Mouse (Mus musculus) megakaryocyte, embryonic 14.5 days (primary cell): ENCODE data around the gene Hoxb1. TPM values are rescaled to one million over a fixed set of nuclear protein-coding genes. Genes with fewer than 3 reads are reported as not detected.

ENCODE experiments used
- H3K27me3 ChIP-seq: replicated peaks from 2 replicates; pipeline ENCODE3; 2012; ENCODE audit warnings: inconsistent platforms
- H3K36me3 ChIP-seq: replicated peaks from 2 replicates; pipeline ENCODE3; 2012; ENCODE audit warnings: low read length, inconsistent platforms, mixed read lengths
- H3K4me1 ChIP-seq: 2 replicates; pipeline ENCODE4 v1.6.1; 2012; ENCODE audit warnings: inconsistent platforms
- H3K4me3 ChIP-seq: replicated peaks from 2 replicates; pipeline ENCODE3; 2012; ENCODE audit warnings: moderate library complexity, mild to moderate bottlenecking, inconsistent platforms
- H3K9me3 ChIP-seq: 2 replicates; pipeline ENCODE4 v1.6.1; 2012; ENCODE audit warnings: inconsistent platforms
- FLI1 ChIP-seq: IDR thresholded peaks from 2 replicates; pipeline ENCODE4 v1.6.1; 2012; ENCODE audit warnings: low read length, inconsistent platforms, mixed read lengths
- GATA1 ChIP-seq: IDR thresholded peaks from 3 replicates; pipeline ENCODE4 v1.6.1; 2012; ENCODE audit warnings: mixed read lengths, low read length, inconsistent platforms, borderline replicate concordance
- polyA plus RNA-seq: library from polyadenylated mRNA; stranded (reverse); fragments of >175 nt; gene quantifications from 2 replicates; pipeline ENCODE4 v1.2.3, GENCODE M21; 2012; ENCODE audit warnings: low replicate concordance; ENCODE audit not compliant: insufficient read depth

Gene Hoxb1
- polyA plus RNA-seq, 1 experiment: 0.12 TPM

DNA sequence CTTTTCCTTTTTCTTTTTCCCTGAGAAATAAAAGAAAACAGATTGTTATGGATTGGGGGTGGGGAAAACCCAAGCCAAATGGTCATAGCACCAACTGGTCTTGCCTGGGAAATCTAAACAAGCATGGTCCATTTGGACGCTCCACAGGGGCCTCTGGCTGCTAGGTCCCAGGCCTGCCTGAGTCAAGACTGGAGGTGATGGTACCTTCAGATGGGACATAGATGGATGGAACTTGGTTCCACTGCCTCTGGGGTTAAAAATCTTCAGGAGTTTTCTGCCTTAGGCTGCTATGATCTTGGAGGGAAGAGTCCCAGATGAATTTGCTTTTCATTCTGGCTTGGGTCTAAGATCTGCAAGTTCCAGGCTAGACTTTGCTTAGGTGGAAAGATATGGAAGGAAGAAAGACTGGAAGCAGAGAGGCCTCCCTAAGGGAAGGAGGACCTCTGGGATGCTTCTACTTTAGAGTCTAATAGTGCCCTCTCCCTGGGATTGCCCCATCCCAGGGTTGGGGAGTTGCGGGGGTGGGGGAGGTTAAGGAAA is 22.3 kb upstream of the Hoxb1 start:
- no peak for TF ChIP-seq GATA1
- TF ChIP-seq FLI1: no peak
- Histone ChIP-seq H3K4me1 (no peaks in the 10 kb centered on the region; the same call in 1 of the 2 replicates), H3K27me3 (peaks cover 87% of the 10 kb centered on the region), H3K4me3 (no peak overlapping the region), H3K36me3 (no peaks in the 10 kb centered on the region), H3K9me3 (peaks cover 4% of the 10 kb centered on the region; the same call in 1 of the 2 replicates)

DNA sequence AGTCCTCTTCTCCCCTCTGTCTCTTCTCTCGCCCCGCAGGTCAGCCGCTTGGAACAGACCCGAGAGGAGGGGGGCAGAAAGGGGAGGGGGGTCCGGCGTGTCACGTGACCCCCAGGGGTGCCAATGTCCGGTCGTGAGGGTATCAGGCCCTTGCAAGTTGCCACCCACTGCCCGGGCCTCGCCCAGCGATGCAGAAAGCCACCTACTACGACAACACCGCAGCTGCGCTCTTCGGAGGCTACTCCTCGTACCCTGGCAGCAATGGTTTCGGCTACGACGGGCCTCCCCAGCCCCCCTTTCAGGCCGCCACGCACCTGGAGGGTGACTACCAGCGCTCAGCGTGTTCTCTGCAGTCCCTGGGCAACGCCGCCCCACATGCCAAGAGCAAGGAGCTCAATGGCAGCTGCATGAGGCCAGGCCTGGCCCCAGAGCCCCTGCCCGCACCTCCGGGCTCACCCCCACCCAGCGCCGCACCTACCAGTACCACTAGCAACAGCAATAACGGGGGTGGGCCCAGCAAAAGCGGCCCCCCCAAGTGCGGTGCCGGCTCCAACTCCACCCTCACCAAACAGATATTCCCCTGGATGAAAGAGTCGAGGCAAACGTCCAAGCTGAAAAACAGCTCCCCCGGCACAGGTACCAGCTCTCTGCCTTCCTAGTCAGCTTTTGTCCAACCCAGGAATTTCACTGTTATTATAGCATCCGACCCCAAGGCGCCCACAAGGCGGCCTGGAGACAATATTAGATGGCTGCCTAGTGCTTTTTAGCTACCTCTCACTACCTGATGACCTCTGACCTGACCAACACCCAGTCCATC is 21.3 kb upstream of the Hoxb1 start:
- no peak for TF ChIP-seq GATA1
- TF ChIP-seq FLI1: no peak
- no peak overlapping the region for H3K4me3 ChIP-seq
- peaks cover 85% of the 10 kb centered on the region for H3K27me3 ChIP-seq
- no peaks in the 10 kb centered on the region; the same call in 1 of the 2 replicates for H3K4me1 ChIP-seq
- peaks cover 4% of the 10 kb centered on the region; the same call in 1 of the 2 replicates for H3K9me3 ChIP-seq
- no peaks in the 10 kb centered on the region for H3K36me3 ChIP-seq

DNA sequence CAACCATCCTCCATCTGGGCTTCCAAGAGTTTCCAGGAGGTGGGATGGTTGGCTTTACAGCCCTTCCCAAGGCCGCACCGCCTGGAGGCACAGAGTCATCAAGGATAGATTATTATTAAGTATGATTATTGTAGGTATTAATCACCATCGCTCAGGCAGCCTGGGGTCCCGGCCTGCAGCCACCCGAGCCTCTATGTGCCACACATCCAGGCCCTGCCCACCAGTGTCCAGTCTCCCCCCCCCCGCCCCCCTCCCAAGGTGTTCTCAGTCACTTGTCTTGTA is 20.7 kb upstream of the Hoxb1 start:
- peaks cover 4% of the 10 kb centered on the region; the same call in 1 of the 2 replicates for H3K9me3 ChIP-seq
- H3K4me1 ChIP-seq: no peaks in the 10 kb centered on the region; the same call in 1 of the 2 replicates
- no peaks in the 10 kb centered on the region for H3K36me3 ChIP-seq
- H3K27me3 ChIP-seq: peaks cover 85% of the 10 kb centered on the region
- TF ChIP-seq FLI1 (no peak), GATA1 (no peak)
- no peak overlapping the region for H3K4me3 ChIP-seq

DNA sequence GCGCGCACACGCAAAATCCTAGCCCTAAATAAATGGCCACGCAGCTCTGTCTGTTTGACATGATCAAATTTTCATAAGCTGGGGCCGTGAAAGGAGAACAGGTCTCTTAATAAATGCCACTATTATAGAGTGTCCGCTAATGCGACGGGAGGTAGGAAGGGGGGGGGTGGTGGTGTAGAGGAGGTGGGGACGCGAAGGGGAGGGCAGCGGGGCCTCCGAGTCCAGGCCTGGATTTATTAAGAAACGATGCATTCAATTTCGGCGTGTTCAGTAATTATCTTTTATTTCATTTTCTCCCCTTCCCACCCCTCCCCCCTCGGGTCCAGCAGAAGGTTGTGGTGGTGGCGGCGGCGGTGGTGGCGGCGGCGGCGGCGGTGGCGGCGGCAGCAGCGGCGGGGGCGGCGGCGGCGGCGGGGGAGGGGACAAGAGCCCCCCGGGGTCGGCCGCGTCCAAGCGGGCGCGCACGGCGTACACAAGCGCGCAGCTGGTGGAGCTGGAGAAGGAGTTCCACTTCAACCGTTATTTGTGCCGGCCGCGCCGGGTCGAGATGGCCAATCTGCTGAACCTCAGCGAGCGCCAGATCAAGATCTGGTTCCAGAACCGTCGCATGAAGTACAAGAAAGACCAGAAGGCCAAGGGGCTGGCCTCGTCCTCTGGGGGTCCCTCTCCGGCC is 20.2 kb upstream of the Hoxb1 start:
- Histone ChIP-seq H3K9me3 (peaks cover 4% of the 10 kb centered on the region; the same call in 1 of the 2 replicates), H3K27me3 (peaks cover 84% of the 10 kb centered on the region), H3K36me3 (no peaks in the 10 kb centered on the region), H3K4me1 (no peaks in the 10 kb centered on the region; the same call in 1 of the 2 replicates), H3K4me3 (no peak overlapping the region)
- TF ChIP-seq GATA1: no peak
- no peak for TF ChIP-seq FLI1

DNA sequence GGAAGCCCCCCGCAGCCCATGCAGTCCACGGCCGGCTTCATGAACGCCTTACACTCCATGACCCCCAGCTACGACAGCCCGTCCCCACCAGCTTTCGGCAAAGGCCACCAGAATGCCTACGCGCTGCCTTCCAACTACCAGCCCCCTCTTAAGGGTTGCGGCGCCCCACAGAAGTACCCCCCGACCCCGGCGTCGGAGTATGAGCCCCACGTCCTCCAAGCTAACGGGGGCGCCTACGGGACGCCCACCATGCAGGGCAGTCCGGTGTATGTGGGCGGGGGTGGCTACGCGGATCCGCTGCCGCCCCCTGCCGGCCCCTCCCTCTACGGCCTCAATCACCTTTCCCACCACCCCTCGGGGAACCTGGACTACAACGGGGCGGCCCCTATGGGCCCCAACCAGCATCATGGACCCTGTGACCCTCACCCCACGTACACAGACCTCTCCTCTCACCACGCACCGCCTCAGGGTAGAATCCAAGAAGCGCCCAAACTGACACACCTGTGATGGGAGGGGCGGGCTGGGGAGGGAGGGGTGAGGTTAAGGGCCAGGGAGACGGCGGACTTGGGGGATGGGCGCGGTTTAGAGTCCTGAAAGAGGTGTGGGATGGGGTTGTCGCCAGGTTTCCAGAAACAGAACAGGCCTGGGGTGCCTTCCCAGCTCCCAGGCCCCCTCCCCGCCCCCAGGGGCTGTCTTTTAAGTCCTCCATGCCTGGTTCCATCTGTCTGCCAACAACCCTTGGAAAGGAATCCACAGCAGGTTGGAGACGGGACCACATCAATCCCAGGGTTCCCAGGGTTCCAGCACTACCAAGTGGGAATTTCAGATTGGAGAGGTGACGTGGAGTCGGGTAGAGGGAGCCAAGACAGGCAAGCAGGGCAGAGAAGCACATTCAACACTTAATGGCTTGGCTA is 19.4 kb upstream of the Hoxb1 start:
- Histone ChIP-seq H3K36me3 (no peaks in the 10 kb centered on the region), H3K27me3 (peaks cover 83% of the 10 kb centered on the region), H3K4me1 (no peaks in the 10 kb centered on the region; the same call in 1 of the 2 replicates), H3K9me3 (peaks cover 4% of the 10 kb centered on the region; the same call in 1 of the 2 replicates), H3K4me3 (no peak overlapping the region)
- TF ChIP-seq GATA1 (no peak), FLI1 (no peak)

DNA sequence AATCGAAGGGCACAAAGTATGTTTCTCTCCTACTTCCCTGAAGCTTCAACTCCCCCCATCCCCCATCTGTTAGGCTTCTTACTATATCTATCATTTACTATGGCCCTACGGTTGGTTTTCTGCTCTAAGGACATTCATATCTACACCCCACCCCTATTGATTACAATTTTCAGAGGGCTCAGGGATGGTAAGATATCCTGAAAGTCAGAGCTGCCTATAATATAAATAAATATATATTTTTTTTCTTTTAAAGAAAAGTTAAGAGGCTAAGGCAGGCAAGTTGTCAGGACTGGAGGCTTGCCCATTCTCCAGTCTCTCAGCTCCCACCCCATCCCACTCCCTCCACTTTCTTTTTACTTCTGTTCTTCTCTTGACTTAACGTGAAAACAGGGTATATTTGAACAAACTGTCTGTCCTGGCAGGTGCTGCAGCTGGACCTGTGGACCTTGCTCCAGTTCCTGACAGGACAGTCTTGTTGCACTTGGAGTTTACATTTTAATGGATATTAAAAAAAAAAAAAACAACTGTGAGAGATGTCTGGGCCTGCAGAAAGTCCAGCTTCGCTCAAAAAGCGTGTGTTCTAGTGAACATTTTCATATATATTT is 18.5 kb upstream of the Hoxb1 start:
- no peak for TF ChIP-seq FLI1
- TF ChIP-seq GATA1: no peak
- Histone ChIP-seq H3K27me3 (peaks cover 83% of the 10 kb centered on the region), H3K9me3 (peaks cover 4% of the 10 kb centered on the region; the same call in 1 of the 2 replicates), H3K4me3 (no peak overlapping the region), H3K4me1 (peaks cover 3% of the 10 kb centered on the region; the same call in 1 of the 2 replicates), H3K36me3 (no peaks in the 10 kb centered on the region)

DNA sequence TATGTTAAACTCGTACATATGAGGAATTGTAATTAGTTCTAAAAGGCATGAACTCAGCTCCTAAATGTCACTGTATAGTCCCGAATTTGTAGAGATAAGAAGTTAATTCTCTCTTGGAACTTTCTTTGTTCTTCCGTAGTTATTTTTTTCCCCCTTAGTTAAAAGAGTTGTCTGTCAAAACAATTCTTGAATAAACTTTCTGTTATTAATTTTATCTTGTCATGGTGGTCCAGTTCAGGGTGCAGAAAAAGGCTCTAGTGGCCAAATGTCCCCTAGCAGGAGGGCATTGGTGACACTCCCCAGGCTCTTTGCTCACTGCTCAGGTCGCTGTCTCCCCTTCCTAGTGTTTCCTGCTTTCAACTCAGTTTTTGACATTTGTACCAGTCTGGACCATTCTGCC is 17.8 kb upstream of the Hoxb1 start:
- Histone ChIP-seq H3K36me3 (no peaks in the 10 kb centered on the region), H3K4me3 (no peak overlapping the region), H3K4me1 (peaks cover 4% of the 10 kb centered on the region; the same call in 1 of the 2 replicates), H3K27me3 (peaks cover 83% of the 10 kb centered on the region), H3K9me3 (peaks cover 4% of the 10 kb centered on the region; the same call in 1 of the 2 replicates)
- TF ChIP-seq GATA1: no peak
- TF ChIP-seq FLI1: no peak

DNA sequence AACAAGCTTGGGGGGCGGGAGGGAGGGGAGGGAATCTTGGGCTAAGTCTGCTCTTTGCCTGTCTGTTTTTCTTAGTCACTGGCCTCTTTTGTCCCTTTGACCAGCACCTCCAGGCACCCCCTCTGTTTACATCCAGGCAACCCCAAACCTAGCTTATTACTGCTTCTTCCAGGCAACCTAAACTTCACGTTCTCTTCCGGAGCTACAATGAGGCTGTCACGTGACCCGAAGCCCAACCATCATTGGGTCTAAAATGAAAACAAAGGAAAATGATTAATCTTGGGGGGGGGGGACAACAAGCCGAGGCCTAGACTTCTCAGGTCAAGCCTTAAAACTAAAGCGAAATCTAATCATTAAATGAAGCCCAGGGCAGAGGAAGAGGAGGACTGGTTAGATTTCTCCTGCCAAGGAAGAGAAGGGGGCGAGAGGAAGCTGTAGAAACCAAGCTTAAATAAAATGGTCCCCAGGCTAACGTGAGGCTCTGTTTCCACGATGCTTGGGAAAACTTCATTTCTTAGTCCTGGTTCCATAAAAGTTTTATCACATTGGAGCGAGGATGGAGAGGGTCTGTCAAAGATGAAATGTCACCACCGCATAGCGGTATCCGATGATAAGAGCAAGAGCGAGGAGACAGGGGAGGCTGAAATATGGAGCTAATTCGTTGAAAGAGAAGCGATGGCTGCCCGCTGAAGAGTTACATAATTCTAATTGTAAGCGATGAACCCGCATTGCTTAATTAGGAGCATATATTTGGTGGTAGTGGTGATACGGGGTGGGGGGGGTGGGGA is 17.2 kb upstream of the Hoxb1 start:
- Histone ChIP-seq H3K4me3 (no peak overlapping the region), H3K27me3 (peaks cover 85% of the 10 kb centered on the region), H3K36me3 (no peaks in the 10 kb centered on the region), H3K4me1 (peaks cover 10% of the 10 kb centered on the region), H3K9me3 (peaks cover 4% of the 10 kb centered on the region; the same call in 1 of the 2 replicates)
- TF ChIP-seq FLI1: no peak
- no peak for TF ChIP-seq GATA1
